Mouse (Mus musculus): Measurements from ENCODE around the gene Mylk3. TPM values are rescaled to one million over a fixed set of nuclear protein-coding genes. Genes with fewer than 3 reads are reported as not detected.

The Mylk3 gene
- polyA plus RNA-seq, 1 experiment from 2014 or later: 1.9 TPM

- 83% methylated on average over 4 of the region's 4 CpGs for WGBS
- no peak overlapping the region for H3K9ac ChIP-seq
- H3K9me3 ChIP-seq (replicated peaks): no peaks in the 10 kb centered on the region
Observed at GRCm38 (mm10) chr8:85337681-85338080, 48.5 kb downstream of the Mylk3 start.

GRCm38 (mm10) chr8:85336211-85336933 is 49.8 kb downstream of the Mylk3 start:
- Histone ChIP-seq H3K4me3 (no peak overlapping the region), H3K27me3 (no peaks in the 10 kb centered on the region), H3K27ac (no peak overlapping the region), H3K9me3 (replicated peaks) (no peaks in the 10 kb centered on the region), H3K4me2 (replicated peaks) (no peak overlapping the region), H3K4me1 (peaks cover 4% of the 10 kb centered on the region; the same call in 1 of the 2 replicates), H3K9ac (no peak overlapping the region), H3K36me3 (no peaks in the 10 kb centered on the region)
- 75% methylated on average over 6 of the region's 6 CpGs for WGBS
- no peak for ATAC-seq (ENCODE audit: low FRiP score)

More at GRCm38 (mm10) chr8:85337681-85338080, 48.5 kb downstream of the Mylk3 start:
- Histone ChIP-seq H3K4me1 (peaks cover 4% of the 10 kb centered on the region; the same call in 1 of the 2 replicates), H3K27me3 (no peaks in the 10 kb centered on the region), H3K36me3 (no peaks in the 10 kb centered on the region), H3K27ac (no peak overlapping the region), H3K4me3 (no peak overlapping the region), H3K4me2 (replicated peaks) (no peak overlapping the region)
- no peak for ATAC-seq (ENCODE audit: low FRiP score)

- Histone ChIP-seq H3K36me3 (no peaks in the 10 kb centered on the region), H3K9me3 (replicated peaks) (no peaks in the 10 kb centered on the region), H3K4me1 (peaks cover 4% of the 10 kb centered on the region; the same call in 1 of the 2 replicates), H3K27ac (no peak overlapping the region), H3K4me2 (replicated peaks) (no peak overlapping the region), H3K4me3 (no peak overlapping the region), H3K9ac (no peak overlapping the region), H3K27me3 (no peaks in the 10 kb centered on the region)
- ATAC-seq (ENCODE audit: low FRiP score): no peak
Observed at GRCm38 (mm10) chr8:85335105-85335504, 51.0 kb downstream of the Mylk3 start.

- 63% methylated on average over 1 of the region's 1 CpGs for WGBS
Observed at GRCm38 (mm10) chr8:85329506-85329905, 56.6 kb downstream of the Mylk3 start.

GRCm38 (mm10) chr8:85327036-85327435 is 59.1 kb downstream of the Mylk3 start:
- ATAC-seq (ENCODE audit: low FRiP score): no peak
- no peaks in the 10 kb centered on the region for H3K4me1 ChIP-seq

More at GRCm38 (mm10) chr8:85329506-85329905, 56.6 kb downstream of the Mylk3 start:
- H3K27ac ChIP-seq: no peak overlapping the region
- H3K4me3 ChIP-seq: no peak overlapping the region
- H3K9ac ChIP-seq: no peak overlapping the region
- no peak overlapping the region for H3K4me2 ChIP-seq (replicated peaks)
- H3K27me3 ChIP-seq: no peaks in the 10 kb centered on the region
- no peaks in the 10 kb centered on the region for H3K9me3 ChIP-seq (replicated peaks)
- H3K4me1 ChIP-seq: no peaks in the 10 kb centered on the region
- no peak for ATAC-seq (ENCODE audit: low FRiP score)
- H3K36me3 ChIP-seq: no peaks in the 10 kb centered on the region

GRCm38 (mm10) chr8:85323084-85323483 is 63.1 kb downstream of the Mylk3 start:
- H3K4me2 ChIP-seq (replicated peaks): no peak overlapping the region
- no peak overlapping the region for H3K27ac ChIP-seq
- H3K9me3 ChIP-seq (replicated peaks): peaks cover 3% of the 10 kb centered on the region; the same call in 1 of the 2 replicates
- H3K36me3 ChIP-seq: no peaks in the 10 kb centered on the region
- 77% methylated on average over 3 of the region's 3 CpGs for whole genome bisulfite sequencing
- no peaks in the 10 kb centered on the region for H3K27me3 ChIP-seq
- no peak overlapping the region for H3K4me3 ChIP-seq
- no peak overlapping the region for H3K9ac ChIP-seq
- ATAC-seq (ENCODE audit: low FRiP score): no peak
- no peaks in the 10 kb centered on the region for H3K4me1 ChIP-seq

More at GRCm38 (mm10) chr8:85327036-85327435, 59.1 kb downstream of the Mylk3 start:
- Histone ChIP-seq H3K4me3 (no peak overlapping the region), H3K27me3 (no peaks in the 10 kb centered on the region), H3K9ac (no peak overlapping the region), H3K4me2 (replicated peaks) (no peak overlapping the region), H3K36me3 (no peaks in the 10 kb centered on the region), H3K9me3 (replicated peaks) (no peaks in the 10 kb centered on the region), H3K27ac (no peak overlapping the region)
- WGBS: 79% methylated on average over 9 of the region's 9 CpGs

- 89% methylated on average over 15 of the region's 15 CpGs for WGBS
- H3K9ac ChIP-seq: no peak overlapping the region
- no peaks in the 10 kb centered on the region for H3K27me3 ChIP-seq
- H3K27ac ChIP-seq: no peak overlapping the region
- H3K4me2 ChIP-seq (replicated peaks): no peak overlapping the region
- no peak overlapping the region for H3K4me3 ChIP-seq
- no peaks in the 10 kb centered on the region for H3K36me3 ChIP-seq
- H3K4me1 ChIP-seq: no peaks in the 10 kb centered on the region
- peaks cover 3% of the 10 kb centered on the region; the same call in 1 of the 2 replicates for H3K9me3 ChIP-seq (replicated peaks)
- no peak for ATAC-seq (ENCODE audit: low FRiP score)
Observed at GRCm38 (mm10) chr8:85321981-85322380, 64.2 kb downstream of the Mylk3 start.

- no peak overlapping the region for H3K9ac ChIP-seq
- H3K27me3 ChIP-seq: no peaks in the 10 kb centered on the region
- no peak overlapping the region for H3K4me3 ChIP-seq
- no peak overlapping the region for H3K27ac ChIP-seq
- no peaks in the 10 kb centered on the region for H3K36me3 ChIP-seq
- WGBS: 86% methylated on average over 4 of the region's 4 CpGs
- peaks cover 3% of the 10 kb centered on the region; the same call in 1 of the 2 replicates for H3K9me3 ChIP-seq (replicated peaks)
- H3K4me1 ChIP-seq: no peaks in the 10 kb centered on the region
- ATAC-seq (ENCODE audit: low FRiP score): no peak
- H3K4me2 ChIP-seq (replicated peaks): no peak overlapping the region
Observed at GRCm38 (mm10) chr8:85318534-85318933, 67.6 kb downstream of the Mylk3 start.

GRCm38 (mm10) chr8:85313036-85313435 is 73.1 kb downstream of the Mylk3 start:
- Histone ChIP-seq H3K9ac (no peak overlapping the region), H3K9me3 (replicated peaks) (no peaks in the 10 kb centered on the region; the same call in 1 of the 2 replicates), H3K27ac (no peak overlapping the region), H3K27me3 (no peaks in the 10 kb centered on the region), H3K4me3 (no peak overlapping the region), H3K36me3 (peaks cover 9% of the 10 kb centered on the region), H3K4me1 (no peaks in the 10 kb centered on the region), H3K4me2 (replicated peaks) (no peak overlapping the region)
- no peak for ATAC-seq (ENCODE audit: low FRiP score)
- 85% methylated on average over 3 of the region's 3 CpGs for WGBS

GRCm38 (mm10) chr8:85311743-85312142 is 74.4 kb downstream of the Mylk3 start:
- Histone ChIP-seq H3K4me2 (replicated peaks) (no peak overlapping the region), H3K9me3 (replicated peaks) (no peaks in the 10 kb centered on the region), H3K4me1 (no peaks in the 10 kb centered on the region), H3K9ac (no peak overlapping the region), H3K36me3 (peaks cover 18% of the 10 kb centered on the region), H3K4me3 (no peak overlapping the region), H3K27ac (no peak overlapping the region), H3K27me3 (no peaks in the 10 kb centered on the region)
- ATAC-seq (ENCODE audit: low FRiP score): no peak

- H3K9me3 ChIP-seq (replicated peaks): no peaks in the 10 kb centered on the region
- WGBS: 90% methylated on average over 2 of the region's 2 CpGs
- peaks cover 42% of the 10 kb centered on the region for H3K36me3 ChIP-seq
- H3K4me2 ChIP-seq (replicated peaks): no peak overlapping the region
- H3K27me3 ChIP-seq: no peaks in the 10 kb centered on the region
- ATAC-seq (ENCODE audit: low FRiP score): no peak
- no peak overlapping the region for H3K27ac ChIP-seq
- H3K4me3 ChIP-seq: no peak overlapping the region
- no peaks in the 10 kb centered on the region for H3K4me1 ChIP-seq
- no peak overlapping the region for H3K9ac ChIP-seq
Observed at GRCm38 (mm10) chr8:85308564-85308963, 77.6 kb downstream of the Mylk3 start.

- ATAC-seq (ENCODE audit: low FRiP score): no peak
- Histone ChIP-seq H3K9ac (no peak overlapping the region), H3K4me3 (no peak overlapping the region), H3K4me1 (peaks cover 16% of the 10 kb centered on the region), H3K36me3 (peaks cover 46% of the 10 kb centered on the region), H3K9me3 (replicated peaks) (no peaks in the 10 kb centered on the region), H3K4me2 (replicated peaks) (no peak overlapping the region), H3K27ac (no peak overlapping the region), H3K27me3 (no peaks in the 10 kb centered on the region)
- 94% methylated on average over 5 of the region's 5 CpGs for WGBS
Observed at GRCm38 (mm10) chr8:85303531-85303930, 82.6 kb downstream of the Mylk3 start.

GRCm38 (mm10) chr8:85302931-85303330 is 83.2 kb downstream of the Mylk3 start:
- WGBS: 91% methylated on average over 3 of the region's 3 CpGs
- Histone ChIP-seq H3K4me1 (peaks cover 21% of the 10 kb centered on the region), H3K4me3 (no peak overlapping the region), H3K27ac (no peak overlapping the region), H3K27me3 (no peaks in the 10 kb centered on the region), H3K36me3 (peaks cover 40% of the 10 kb centered on the region), H3K9me3 (replicated peaks) (no peaks in the 10 kb centered on the region), H3K4me2 (replicated peaks) (no peak overlapping the region), H3K9ac (no peak overlapping the region)
- ATAC-seq (ENCODE audit: low FRiP score): no peak
